Mouse (Mus musculus) C2C12 (cell line): ENCODE results near the gene Kdelc2.

Experiments used
- CTCF ChIP-seq: IDR thresholded peaks from one replicate; pipeline ENCODE4 v1.5.1; 2011; ENCODE audit not compliant: control insufficient read depth, insufficient read depth, insufficient read length
- MAX ChIP-seq: IDR thresholded peaks from one replicate; pipeline ENCODE4 v1.6.1; 2011; ENCODE audit warnings: mild to moderate bottlenecking, control low read depth
- MYOD1 ChIP-seq: IDR thresholded peaks from one replicate; pipeline ENCODE4 v1.6.1; 2011; ENCODE audit warnings: low read depth; ENCODE audit not compliant: control insufficient read depth, insufficient read length
- USF1 ChIP-seq: IDR thresholded peaks from one replicate; pipeline ENCODE4 v1.6.1; 2011; ENCODE audit warnings: low read depth, mild to moderate bottlenecking, control low read depth, moderate library complexity

DNA sequence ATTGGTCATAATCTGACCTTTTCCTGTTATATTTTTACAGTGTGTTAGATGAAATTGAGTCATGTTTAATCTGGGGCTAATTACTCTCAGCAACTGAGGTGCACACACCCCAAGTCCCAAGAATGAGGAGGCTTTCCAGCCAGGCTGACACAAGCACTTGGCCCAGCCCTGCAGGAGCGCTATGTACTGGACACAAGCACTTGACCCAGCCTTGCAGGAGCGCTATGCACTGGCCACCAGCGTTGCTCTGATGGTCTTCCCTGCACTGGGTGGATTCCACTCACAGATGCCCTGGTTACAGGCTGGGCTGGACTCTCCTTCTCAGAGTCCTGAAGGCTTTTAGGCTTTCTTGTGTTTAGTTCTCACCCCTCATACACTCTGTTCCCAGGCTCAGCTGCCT is 5.3 kb downstream of the Kdelc2 start:
- TF ChIP-seq MAX: no peak
- TF ChIP-seq CTCF: no peak
- TF ChIP-seq MYOD1: no peak
- no peak for TF ChIP-seq USF1
